Mouse (Mus musculus): ENCODE results near the gene Zswim5. TPM values are rescaled to one million over a fixed set of nuclear protein-coding genes. Genes with fewer than 3 reads are reported as not detected.

The Zswim5 gene
- polyA plus RNA-seq, 1 experiment from 2014 or later, result 0.22 TPM

DNA sequence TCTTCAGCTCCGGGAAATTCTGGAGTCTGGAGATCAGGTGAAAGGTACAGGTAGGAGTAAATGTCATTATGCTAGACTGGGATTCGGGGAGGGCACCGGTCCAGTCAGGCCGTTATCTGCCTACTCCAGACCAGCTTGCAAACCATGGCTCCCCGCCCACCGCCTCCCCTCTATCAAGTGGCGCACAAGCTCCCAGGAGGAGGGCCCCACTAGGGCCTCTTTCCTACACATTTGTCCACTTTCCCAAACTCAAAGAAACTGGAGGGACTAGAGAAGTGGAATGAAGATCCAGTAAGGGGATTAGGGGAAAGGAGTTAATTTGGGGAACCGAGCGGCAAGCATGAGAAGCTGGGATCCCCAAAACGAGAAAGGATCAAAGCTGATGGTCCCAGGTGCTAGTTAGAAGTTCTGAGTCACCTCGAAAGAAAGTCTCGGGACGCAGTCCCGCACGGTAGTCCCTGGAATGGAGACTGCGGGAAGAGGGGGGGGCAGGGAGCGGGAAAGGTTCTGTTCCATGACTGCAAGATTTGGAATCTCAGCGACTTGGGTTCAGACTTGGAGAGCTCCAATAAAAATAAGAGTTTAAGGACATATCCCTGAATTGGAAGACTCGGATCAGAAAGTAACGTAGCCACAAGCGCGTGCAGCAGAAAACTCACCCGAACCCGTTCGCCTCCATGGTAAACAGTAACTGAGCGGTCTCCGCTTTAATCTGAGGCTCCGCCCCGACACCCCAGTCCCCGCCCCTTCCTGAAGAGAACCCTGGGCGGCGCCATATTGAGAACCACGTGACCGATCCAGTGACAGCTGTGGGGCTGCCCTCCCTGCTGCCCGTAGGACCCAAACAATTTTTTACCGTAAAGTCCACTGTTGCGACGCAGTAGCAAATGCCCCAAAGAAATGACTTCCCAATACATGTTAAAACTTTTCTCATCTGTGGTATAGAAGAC is 116.8 kb downstream of the Zswim5 start, which contains the start of gene Urod:
Gene Urod (minus strand): TSS at position 742 of the 950 bp plus-strand sequence.
- Histone ChIP-seq H3K9ac (peak within 1 kb of the TSS; percentile 72), H3K9me3 (no peaks in the 10 kb centered on the region), H3K4me1 (peaks cover 31% of the 10 kb centered on the region), H3K4me2 (peak within 1 kb of the TSS; percentile 98), H3K27ac (peak within 1 kb of the TSS; percentile 74), H3K27me3 (no peaks in the 10 kb centered on the region), H3K36me3 (peaks cover 28% of the 10 kb centered on the region), H3K4me3 (peak within 1 kb of the TSS; percentile 85)
- WGBS, result under 1% methylated on average over 38 of the region's 38 CpGs
- peak; percentile 88 for ATAC-seq (ENCODE audit: insufficient number of reproducible peaks, low FRiP score, low TSS enrichment, low read depth)

DNA sequence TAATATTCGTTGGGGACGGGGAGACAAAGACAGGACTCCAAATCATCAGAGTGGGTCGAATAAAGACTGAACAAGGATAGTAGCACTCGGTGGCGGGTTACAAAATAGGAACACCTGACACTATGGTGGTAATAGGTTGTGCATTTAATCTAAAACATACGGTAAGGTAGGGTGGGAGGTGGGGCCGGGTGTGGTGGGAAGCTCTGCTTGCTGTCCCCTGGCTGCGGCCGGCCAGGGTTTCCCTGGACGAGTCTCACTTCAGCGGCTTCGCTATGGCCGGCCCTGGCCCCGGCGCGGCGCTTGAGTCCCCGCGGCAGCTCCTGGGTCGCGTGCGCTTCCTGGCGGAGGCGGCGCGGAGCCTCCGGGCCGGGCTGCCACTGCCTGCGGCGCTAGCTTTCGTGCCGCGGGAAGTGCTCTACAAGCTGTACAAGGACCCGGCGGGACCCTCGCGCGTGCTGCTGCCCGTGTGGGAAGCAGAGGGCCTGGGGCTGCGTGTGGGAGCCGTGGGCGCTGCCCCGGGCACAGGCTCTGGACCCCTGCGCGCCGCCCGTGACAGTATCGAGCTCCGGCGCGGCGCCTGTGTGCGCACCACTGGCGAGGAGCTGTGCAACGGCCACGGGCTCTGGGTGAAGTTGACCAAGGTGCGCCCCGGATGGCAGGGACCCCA is 118.1 kb downstream of the Zswim5 start, which contains the start of gene Hectd3:
Gene Hectd3 (plus strand): TSS at position 187 of the 667 bp plus-strand sequence.
- WGBS, result under 1% methylated on average over 58 of the region's 58 CpGs
- H3K4me2 ChIP-seq, result peak within 1 kb of the TSS; percentile 98
- H3K9me3 ChIP-seq, result no peaks in the 10 kb centered on the region
- peak within 1 kb of the TSS; percentile 72 for H3K9ac ChIP-seq
- H3K4me3 ChIP-seq, result peak within 1 kb of the TSS; percentile 85
- peak; percentile 48; the same call in 1 of the 2 replicates for ATAC-seq (ENCODE audit: insufficient number of reproducible peaks, low FRiP score, low TSS enrichment, low read depth)
- H3K27ac ChIP-seq, result peak within 1 kb of the TSS; percentile 74
- no peaks in the 10 kb centered on the region for H3K27me3 ChIP-seq
- H3K4me1 ChIP-seq, result peaks cover 31% of the 10 kb centered on the region
- H3K36me3 ChIP-seq, result peaks cover 30% of the 10 kb centered on the region

DNA sequence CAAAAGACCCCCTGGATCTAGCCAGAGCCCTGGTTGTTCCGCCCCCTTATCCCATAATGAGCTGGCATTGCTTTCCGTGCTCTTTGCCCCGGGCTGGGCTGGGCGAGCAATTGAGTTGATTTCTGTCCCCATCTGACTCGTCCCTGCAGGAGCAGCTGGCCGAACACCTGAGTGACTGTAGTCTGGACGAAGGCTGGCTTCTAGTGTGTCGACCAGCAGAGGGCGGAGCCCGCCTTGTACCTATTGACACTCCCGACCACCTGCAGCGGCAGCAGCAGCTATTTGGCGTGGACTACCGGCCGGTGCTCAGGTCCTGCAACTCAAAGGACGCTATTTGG is 118.6 kb downstream of the Zswim5 start:
- Histone ChIP-seq H3K4me1 (peaks cover 31% of the 10 kb centered on the region), H3K9me3 (no peaks in the 10 kb centered on the region), H3K27ac (peak overlapping the region; percentile 74), H3K27me3 (no peaks in the 10 kb centered on the region), H3K4me2 (peak overlapping the region; percentile 98), H3K9ac (peak overlapping the region; percentile 72), H3K4me3 (peak overlapping the region; percentile 85), H3K36me3 (peaks cover 32% of the 10 kb centered on the region)
- ATAC-seq (ENCODE audit: insufficient number of reproducible peaks, low FRiP score, low TSS enrichment, low read depth), result no peak
- under 1% methylated on average over 16 of the region's 16 CpGs for WGBS

GRCm38 (mm10) chr4:116999513-117000154 is 122.5 kb downstream of the Zswim5 start:
- 93% methylated on average over 17 of the region's 17 CpGs for WGBS
- Histone ChIP-seq H3K4me2 (no peak overlapping the region), H3K4me1 (peaks cover 28% of the 10 kb centered on the region), H3K27me3 (no peaks in the 10 kb centered on the region), H3K36me3 (peaks cover 54% of the 10 kb centered on the region), H3K27ac (no peak overlapping the region), H3K9me3 (no peaks in the 10 kb centered on the region), H3K4me3 (no peak overlapping the region), H3K9ac (no peak overlapping the region)
- no peak for ATAC-seq (ENCODE audit: insufficient number of reproducible peaks, low FRiP score, low TSS enrichment, low read depth)

DNA sequence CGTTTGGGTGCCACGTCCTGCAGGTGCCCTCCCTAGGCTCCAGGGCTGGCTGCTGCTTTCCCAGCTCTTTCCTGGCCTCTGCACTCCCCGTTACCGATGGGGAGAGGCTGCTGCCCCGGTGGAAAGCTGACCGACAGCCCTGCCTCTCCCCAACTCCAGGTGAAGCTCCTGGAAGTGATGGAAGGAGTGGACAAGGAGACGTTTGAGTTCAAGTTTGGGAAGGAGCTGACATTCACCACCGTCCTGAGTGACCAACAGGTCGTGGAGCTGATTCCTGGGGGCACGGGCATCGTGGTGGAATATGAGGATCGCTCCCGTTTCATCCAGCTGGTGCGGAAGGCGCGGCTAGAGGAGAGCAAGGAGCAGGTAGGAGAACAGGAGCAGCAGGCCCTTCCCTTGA is 124.8 kb downstream of the Zswim5 start:
- no peaks in the 10 kb centered on the region for H3K27me3 ChIP-seq
- no peak for ATAC-seq (ENCODE audit: insufficient number of reproducible peaks, low FRiP score, low TSS enrichment, low read depth)
- 90% methylated on average over 16 of the region's 16 CpGs for WGBS
- H3K4me1 ChIP-seq, result peaks cover 12% of the 10 kb centered on the region
- H3K9me3 ChIP-seq, result no peaks in the 10 kb centered on the region
- no peak overlapping the region for H3K4me3 ChIP-seq
- peaks cover 55% of the 10 kb centered on the region for H3K36me3 ChIP-seq
- H3K27ac ChIP-seq, result no peak overlapping the region
- no peak overlapping the region for H3K4me2 ChIP-seq
- H3K9ac ChIP-seq, result no peak overlapping the region

DNA sequence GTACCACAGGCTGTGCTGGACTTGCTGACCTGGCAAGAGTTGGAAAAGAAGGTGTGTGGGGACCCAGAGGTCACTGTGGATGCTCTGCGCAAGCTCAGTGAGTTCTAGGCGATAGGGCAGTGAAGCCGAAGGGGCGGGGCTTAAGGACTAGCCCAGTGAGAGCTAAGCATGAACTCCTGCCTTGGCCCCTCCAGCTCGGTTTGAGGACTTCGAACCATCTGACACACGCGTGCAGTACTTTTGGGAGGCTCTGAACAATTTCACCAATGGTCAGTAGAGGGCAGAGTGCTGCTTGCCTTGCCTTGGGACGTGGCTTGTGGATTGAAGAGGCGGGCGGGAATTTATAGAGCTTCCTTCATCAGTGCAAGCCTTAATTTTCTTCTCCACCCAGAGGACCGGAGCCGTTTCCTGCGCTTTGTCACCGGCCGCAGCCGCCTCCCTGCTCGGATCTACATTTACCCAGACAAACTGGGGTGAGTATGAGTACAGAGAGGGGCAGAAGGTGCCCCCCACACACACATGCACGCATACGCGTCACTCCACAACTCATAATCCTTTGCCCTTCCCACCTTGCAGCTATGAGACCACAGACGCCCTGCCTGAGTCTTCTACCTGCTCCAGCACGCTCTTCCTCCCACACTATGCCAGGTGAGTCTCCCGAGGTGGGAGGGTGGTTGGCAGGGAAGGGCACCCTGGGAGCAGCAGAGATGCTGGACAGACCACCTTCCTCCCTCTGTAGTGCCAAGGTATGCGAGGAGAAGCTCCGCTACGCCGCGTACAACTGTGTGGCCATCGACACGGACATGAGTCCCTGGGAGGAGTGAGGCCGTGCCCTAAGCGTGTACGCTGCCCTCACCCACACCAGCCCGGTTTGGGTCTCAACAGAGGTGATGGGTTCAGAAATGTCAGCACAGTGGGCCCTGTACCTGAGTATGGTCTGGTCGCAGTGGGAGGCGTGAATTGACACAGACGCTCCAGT is 125.7 kb downstream of the Zswim5 start:
- H3K9me3 ChIP-seq, result no peaks in the 10 kb centered on the region
- H3K9ac ChIP-seq, result no peak overlapping the region; the same call in 1 of the 2 replicates
- H3K4me3 ChIP-seq, result peak overlapping the region; percentile 10; the same call in 1 of the 2 replicates
- H3K4me1 ChIP-seq, result peaks cover 20% of the 10 kb centered on the region
- 50% methylated on average over 38 of the region's 38 CpGs for WGBS
- peaks cover 55% of the 10 kb centered on the region for H3K36me3 ChIP-seq
- no peak for ATAC-seq (ENCODE audit: insufficient number of reproducible peaks, low FRiP score, low TSS enrichment, low read depth)
- no peaks in the 10 kb centered on the region for H3K27me3 ChIP-seq
- H3K27ac ChIP-seq, result no peak overlapping the region
- H3K4me2 ChIP-seq, result peak overlapping the region; percentile 22; the same call in 1 of the 2 replicates

- H3K4me3 ChIP-seq, result no peak overlapping the region
- no peaks in the 10 kb centered on the region for H3K27me3 ChIP-seq
- no peak overlapping the region for H3K9ac ChIP-seq
- no peak for ATAC-seq (ENCODE audit: insufficient number of reproducible peaks, low FRiP score, low TSS enrichment, low read depth)
- H3K36me3 ChIP-seq, result peaks cover 41% of the 10 kb centered on the region
- H3K4me2 ChIP-seq, result no peak overlapping the region
- WGBS, result 84% methylated on average over 4 of the region's 4 CpGs
- no peaks in the 10 kb centered on the region for H3K9me3 ChIP-seq
- peaks cover 20% of the 10 kb centered on the region for H3K4me1 ChIP-seq
- H3K27ac ChIP-seq, result no peak overlapping the region
Observed at GRCm38 (mm10) chr4:117004649-117005048, 127.5 kb downstream of the Zswim5 start.

GRCm38 (mm10) chr4:117005611-117006400 is 128.6 kb downstream of the Zswim5 start:
- Histone ChIP-seq H3K27ac (no peak overlapping the region), H3K9ac (no peak overlapping the region), H3K27me3 (no peaks in the 10 kb centered on the region), H3K4me2 (no peak overlapping the region), H3K36me3 (peaks cover 30% of the 10 kb centered on the region), H3K4me3 (no peak overlapping the region), H3K9me3 (no peaks in the 10 kb centered on the region), H3K4me1 (peaks cover 20% of the 10 kb centered on the region)
- WGBS, result 74% methylated on average over 7 of the region's 7 CpGs
- no peak for ATAC-seq (ENCODE audit: insufficient number of reproducible peaks, low FRiP score, low TSS enrichment, low read depth)

DNA sequence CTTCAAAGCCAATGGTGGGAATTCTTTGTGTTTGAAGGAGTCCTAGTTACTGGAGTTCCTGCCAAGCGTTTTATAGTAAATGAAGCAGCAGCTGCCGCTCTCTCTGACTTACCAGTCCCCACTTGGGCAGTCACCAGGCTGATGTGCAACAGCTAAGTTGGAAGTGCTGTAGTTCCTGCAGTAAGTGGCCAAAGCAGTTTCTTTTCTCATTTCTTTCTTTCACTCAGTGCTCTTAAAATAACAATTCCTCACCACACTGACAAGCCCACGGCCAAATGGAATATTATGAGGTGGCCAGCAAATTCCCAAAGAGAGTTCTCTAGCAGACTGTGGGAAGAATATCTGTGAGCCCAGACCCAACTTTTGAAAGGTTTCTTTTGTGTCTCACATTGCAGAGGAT is 129.9 kb downstream of the Zswim5 start:
- Histone ChIP-seq H3K27me3 (no peaks in the 10 kb centered on the region), H3K27ac (peak overlapping the region; percentile 54), H3K4me1 (peaks cover 20% of the 10 kb centered on the region), H3K9ac (no peak overlapping the region), H3K9me3 (no peaks in the 10 kb centered on the region), H3K4me3 (no peak overlapping the region), H3K4me2 (no peak overlapping the region), H3K36me3 (peaks cover 20% of the 10 kb centered on the region; the same call in 1 of the 2 replicates)
- no peak for ATAC-seq (ENCODE audit: insufficient number of reproducible peaks, low FRiP score, low TSS enrichment, low read depth)
- 59% methylated on average over 3 of the region's 3 CpGs for WGBS

DNA sequence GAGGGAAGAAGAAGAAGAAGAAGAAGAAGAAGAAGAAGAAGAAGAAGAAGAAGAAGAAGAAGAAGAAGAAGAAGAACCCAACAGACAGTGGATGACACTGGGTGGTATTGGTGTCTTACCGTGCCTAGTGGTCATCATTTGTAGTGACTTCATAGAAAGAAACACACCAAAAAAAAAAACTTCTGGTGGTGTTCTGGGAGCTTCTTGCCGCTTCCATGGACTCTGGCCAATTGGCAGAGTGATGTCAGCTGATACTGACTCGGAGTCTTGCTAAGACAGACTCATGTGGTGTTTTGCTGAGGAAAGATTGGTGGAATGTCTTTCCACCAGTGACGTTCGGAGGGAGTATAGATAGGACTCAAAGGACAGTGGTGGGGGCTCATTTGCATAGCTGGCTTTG is 133.1 kb downstream of the Zswim5 start:
- Histone ChIP-seq H3K36me3 (no peaks in the 10 kb centered on the region), H3K4me2 (no peak overlapping the region), H3K4me1 (peaks cover 11% of the 10 kb centered on the region; the same call in 1 of the 2 replicates), H3K9ac (no peak overlapping the region), H3K4me3 (no peak overlapping the region), H3K27me3 (no peaks in the 10 kb centered on the region), H3K9me3 (no peaks in the 10 kb centered on the region), H3K27ac (no peak overlapping the region)
- no peak for ATAC-seq (ENCODE audit: insufficient number of reproducible peaks, low FRiP score, low TSS enrichment, low read depth)
- WGBS, result 79% methylated on average over 5 of the region's 5 CpGs

Measured in limb, embryonic 15.5 days (tissue).